Mouse (Mus musculus): ENCODE measurements around the gene Pabpn1. TPM values are rescaled to one million over a fixed set of nuclear protein-coding genes. Genes with fewer than 3 reads are reported as not detected.
"Not testable (repeated sequence)": the region's sequence is repeated elsewhere in the genome, so short reads cannot be mapped to it uniquely, and the experiment has no call there.

Pabpn1 gene
- total RNA-seq, 2 experiments from 2014 or later, result 193 to 262 TPM

DNA sequence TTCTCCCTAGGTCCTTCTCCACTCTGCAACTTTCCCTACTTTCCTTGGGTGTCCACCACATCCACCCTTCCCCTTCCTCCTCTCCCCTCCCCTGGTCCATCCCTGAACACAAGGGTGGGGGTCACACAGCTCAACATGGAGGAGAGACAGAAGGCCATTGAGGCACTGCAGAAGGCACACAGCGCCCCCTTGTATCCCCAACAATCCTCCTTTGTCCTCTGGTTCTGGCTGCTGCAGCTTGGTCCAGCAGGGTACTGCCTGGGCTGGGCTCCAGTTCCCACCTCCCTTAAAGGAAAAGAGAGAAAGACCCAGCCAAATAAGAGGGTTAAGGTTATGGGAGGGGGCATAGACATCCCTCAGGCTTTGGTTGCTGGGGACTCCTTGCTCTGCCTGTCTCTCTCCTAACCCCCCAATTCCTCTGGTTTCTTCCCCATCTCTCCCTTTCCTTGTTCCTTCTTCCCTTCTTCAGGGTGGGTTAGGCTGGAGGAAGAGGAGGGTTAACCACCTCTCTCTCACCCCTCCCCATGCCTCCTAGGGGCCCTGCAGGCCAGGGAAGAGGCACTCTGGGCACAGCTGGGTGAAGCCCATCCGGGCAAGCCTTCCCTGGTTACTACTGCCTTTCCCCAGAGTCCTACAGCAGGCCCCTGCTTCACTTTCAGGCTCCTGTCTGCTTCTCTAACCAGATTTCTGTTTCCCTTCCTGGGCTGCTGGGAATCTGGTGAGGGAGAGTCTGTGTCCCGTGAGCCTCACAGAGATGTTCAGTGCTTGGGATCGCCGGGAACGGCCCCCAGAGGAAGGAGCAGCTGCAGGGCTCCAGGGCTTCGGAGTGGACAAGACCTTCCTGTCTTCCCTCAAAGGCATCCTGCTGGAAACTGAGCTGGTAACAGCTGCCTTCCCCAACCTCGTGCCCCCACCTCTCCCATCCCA lies 43.9 kb downstream of the Pabpn1 start, which contains the start of gene Cmtm5:
Gene Cmtm5, plus strand, starts transcription at position 358 of the 927 bp plus-strand sequence.
- DNase-seq (ENCODE audit: extremely low spot score in 1 of 2, low spot score in 1 of 2), result peak; percentile 24 to 53

DNA sequence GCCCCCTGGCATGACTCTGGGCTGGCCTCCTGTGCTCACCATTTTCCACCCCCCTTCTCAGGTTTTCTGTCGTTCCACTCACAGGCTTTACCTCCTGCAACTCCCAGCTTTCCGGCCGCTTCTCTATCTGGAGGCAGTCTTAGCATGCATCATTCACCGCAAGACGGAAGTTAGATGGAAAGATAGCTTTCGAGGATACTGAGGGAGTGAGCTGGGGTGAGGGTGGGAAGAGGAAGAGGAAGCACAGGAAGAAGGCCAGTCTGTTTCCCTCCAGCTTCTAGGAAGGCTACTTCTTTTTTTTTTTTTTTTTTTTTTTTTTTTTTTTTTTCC lies 44.5 kb downstream of the Pabpn1 start:
- no peak for DNase-seq (ENCODE audit: extremely low spot score in 1 of 2, low spot score in 1 of 2)

DNA sequence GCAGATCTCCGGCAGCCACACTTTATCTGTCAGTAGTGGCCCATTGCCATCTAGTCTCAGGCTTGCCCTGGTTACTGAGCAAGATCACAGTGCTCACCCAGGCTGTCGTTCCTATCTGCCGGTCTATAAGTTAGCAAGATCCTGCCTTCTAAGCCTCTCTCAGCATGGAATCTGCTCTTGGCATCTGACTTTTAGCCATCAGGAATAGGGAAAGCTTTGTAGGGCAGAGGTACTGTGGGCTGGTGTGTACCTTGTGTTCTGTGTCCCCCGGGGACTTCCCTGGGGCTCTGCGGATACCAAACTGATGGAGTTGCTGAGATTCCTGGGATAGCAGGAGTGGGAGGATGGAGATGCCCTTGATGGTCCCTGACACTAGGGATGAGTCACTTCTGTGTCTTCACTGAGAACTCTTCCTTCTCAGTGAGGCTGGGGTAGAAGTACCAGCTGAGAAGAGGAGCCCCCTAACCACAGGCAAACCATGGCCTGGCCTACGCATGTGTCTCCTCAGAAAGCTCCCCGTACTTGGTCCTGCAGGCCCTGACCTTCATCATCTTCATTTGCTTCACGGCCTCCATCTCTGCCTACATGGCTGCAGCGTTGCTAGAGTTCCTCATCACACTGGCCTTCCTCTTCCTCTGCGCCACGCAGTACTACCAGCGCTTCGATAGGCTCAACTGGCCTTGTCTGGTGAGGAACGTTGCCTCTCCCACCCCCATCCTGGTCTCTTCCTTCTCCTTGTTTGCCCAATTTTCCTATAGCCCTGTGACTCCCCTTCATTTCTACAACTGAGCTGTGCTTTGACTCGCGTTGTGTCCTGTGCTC lies 45.3 kb downstream of the Pabpn1 start:
- no peak for DNase-seq (ENCODE audit: extremely low spot score in 1 of 2, low spot score in 1 of 2)

DNA sequence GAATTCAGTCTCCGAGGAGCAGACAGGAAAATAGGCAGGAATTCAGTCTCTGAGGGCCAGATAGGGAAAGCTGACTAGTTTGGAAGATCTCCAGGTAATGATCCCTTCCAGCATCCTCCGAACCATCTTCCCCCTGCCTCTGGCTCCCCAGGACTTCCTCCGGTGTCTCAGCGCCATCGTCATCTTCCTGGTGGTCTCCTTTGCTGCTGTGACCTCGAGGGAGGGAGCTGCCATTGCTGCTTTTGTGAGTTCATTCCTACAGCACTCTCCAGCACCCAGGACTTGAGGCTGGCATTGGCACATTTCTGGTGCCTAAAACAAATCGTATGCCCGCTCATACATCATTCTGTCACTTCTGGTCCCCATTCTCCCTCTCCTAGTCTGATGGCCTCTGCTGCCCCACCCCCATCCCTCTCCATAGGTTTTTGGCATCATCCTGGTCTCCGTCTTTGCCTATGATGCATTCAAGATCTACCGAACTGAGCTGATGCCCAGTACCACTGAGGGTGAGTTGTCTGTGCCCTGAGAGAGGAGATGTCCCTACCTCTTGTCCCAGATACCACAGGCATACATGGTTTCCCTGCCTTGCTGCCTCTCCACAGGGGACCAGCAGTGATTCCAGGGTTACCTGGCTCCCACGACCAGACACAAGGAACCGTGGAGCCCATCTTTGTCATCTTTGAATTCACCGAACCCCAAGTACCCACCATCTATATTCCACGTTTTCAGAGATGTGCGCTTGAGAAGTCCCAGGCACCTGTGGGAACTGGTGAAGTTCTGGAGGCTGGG lies 46.3 kb downstream of the Pabpn1 start:
- no peak for DNase-seq (ENCODE audit: extremely low spot score in 1 of 2, low spot score in 1 of 2)

DNA sequence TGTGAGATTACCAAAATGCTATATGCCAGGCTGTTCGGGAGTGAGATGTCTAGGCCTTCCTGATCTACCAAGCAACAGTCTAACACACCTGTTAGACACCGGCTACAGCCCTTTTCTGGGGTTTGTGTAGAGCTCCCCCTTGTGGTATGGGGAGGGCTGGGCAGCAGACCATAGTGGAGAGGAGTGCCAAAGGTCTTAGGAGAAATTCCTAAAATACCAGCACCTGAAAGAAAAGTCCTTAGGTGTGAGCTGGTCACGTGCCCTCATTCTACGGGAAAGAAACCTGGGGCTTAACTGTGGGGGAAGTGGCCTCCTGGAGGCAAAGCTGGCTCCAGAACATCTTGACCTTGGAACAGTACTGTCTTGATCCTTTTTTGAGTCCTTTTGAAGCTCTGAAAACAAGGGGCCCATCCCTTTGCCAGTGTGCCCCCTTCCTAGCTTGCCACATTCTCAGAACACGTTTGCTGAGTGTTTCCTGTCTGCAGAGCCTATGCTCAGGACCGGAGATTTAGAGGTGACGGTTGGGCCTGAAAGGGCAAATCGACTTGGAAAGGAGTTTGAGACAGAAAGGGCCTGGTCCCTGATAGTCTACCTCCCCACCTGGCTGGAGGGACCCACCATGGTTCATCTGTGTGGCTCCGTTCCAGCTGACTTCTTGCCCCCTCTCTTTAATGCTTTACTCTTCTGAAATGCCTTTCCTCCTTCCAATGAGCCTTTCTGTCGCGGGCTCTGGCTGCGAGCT lies 47.3 kb downstream of the Pabpn1 start:
- peak in 1 of 2 experiments; percentile 65 for DNase-seq (ENCODE audit: extremely low spot score in 1 of 2, low spot score in 1 of 2)

DNA sequence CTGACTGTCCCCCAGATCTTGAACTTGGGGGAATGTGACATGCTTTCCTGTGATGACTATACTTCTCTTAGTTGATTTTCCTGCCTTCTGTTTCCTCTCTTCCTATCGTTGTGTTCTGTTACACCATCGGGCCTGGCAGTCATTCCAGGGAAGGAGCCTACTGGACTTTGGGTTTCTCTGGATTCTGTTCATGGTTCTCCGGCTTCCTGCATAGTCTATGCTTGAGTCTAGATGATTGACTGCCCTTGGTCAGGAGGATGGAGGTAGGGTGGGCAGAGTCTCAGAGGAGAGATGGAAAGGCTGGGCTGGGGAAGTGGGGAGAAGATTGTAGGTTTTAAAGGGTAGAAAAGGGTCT lies 47.9 kb downstream of the Pabpn1 start:
- DNase-seq (ENCODE audit: extremely low spot score in 1 of 2, low spot score in 1 of 2), result no peak

DNA sequence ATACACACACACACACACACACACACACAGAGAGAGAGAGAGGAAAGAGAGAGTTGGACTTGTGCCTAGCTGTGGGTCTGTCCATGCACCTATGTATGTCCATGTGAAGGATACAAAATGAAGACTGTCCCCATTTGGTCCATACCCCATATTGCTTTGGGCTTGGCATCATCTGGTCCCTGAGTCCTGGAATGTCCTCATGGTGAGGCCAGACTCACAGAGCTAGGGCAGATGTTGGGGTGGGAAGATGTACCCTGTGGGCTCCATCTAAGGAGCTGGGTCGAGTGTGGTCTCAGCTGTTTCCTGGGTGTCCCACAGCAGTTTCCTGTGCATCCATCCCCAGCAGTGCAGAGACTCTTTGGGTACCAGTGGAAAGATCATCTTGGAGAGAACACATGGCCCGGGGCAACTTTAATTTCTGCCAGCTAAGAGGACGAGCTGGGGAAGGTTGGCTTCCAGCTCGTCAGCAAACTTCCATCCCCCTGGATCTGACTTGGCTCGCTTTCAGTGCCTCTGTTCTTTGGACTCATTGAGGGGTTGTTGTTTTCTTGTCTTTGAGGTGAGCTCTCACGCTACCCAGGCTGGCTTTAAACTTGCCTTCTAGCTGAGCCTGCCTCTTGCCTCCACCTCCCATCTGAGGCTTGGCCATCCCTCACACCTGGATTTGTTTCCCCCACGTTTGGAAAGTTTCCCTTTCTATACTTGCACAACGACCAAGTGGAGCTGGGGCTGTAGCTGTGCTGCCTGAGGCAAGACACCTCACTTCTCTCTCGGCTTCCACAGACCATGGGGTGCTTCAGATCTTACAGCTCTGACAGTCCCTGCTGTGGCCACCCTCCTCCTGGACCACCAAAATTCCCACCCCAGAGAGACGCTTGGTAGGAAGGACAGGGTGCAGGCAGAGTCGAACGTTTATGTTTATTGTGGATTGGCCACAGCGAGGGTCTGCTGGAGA lies 49.0 kb downstream of the Pabpn1 start:
- DNase-seq (ENCODE audit: extremely low spot score in 1 of 2, low spot score in 1 of 2), result no peak

DNA sequence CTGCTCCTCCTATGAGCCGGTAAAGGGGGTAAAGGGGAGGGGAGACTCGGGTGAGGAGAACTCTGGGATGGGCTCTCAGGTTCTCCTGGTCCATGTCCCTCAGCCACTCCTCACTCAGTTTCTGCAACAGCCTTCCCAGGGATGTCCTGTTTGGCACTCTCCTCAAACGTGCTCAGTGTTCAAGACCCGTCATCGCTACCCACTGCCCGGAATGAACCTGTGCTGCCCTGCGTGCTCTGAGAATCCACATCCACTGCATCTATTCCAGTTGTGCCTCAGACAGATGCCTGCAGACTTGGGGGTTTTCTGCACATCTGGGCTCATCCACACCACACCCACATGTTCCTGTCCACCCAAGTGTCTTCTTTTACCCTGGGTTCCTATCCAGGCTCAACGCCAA lies 50.2 kb downstream of the Pabpn1 start:
- no peak for DNase-seq (ENCODE audit: extremely low spot score in 1 of 2, low spot score in 1 of 2)

DNA sequence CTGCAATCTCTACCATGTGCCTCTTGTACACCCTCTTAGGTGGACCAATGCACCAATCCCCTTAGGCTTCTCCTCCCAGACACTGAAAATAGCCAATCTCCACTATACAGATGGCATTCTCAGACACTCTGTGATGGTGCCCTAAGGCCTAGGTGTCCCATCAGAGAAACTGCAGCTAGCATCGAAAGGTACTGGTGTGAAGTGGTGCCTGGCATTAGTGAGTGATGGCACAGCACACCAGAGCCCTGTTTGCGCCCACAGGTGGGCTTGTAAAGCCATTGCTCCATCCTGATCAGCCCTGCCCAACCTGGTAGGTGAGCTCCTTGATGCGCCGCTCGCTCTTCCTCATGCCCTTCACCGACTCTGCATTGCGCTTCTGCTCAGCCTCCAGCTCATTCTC lies 51.7 kb downstream of the Pabpn1 start:
- no peak for DNase-seq (ENCODE audit: extremely low spot score in 1 of 2, low spot score in 1 of 2)

DNA sequence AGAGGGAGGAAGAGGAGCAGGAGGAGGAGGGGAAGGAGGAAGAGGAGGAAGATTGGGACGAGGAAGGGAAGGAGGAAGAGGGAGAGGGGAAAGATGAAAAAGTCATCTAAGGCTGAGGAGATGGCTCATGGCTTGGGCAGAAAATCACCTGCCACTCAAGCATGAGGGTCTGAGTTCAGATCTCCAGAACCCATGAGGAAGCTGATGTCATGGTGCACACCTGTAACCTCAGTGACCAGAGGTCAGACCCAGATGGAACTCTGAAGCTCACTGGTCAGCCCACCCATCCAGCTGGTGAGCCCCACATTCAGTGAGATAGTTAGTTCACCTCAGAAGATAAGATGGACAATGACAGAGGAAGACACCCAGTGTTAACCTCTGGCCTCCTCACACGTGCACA lies 52.6 kb downstream of the Pabpn1 start:
- DNase-seq (ENCODE audit: extremely low spot score in 1 of 2, low spot score in 1 of 2), result no peak

DNA sequence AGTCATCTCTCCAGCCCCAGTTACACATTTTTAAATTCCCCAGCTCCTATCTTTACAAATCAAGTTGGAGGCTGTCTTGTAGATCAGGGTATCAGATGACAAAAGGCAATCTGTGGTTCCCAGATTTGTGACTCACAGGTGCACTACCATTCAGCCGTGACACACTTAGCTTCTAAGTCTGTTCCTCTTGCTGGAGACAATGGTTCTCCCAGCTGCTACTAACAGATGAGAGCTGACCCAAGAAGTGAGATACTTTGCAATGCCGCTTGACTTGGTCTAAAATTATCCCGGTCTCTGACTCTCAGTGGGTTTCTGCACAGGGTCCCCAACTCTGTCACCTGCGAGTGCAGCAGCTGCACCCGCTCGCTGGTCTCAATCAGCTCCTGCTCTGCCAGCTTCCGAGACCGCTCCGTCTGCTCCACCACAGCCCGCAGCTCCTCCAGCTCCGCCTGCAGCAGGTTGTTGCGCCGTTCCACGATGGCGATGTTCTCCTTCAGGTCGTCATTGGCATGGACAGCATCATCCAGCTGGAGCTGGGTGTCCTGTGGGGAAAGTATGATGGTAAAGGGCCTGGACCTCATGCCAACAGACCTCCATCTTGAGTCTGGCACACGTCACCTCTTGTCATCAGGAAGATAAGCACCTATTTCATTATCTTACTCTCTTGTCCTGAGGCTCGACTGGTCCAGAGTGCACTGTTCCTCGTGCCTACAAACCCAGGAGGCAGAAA lies 53.8 kb downstream of the Pabpn1 start:
- DNase-seq (ENCODE audit: extremely low spot score in 1 of 2, low spot score in 1 of 2), result no peak

DNA sequence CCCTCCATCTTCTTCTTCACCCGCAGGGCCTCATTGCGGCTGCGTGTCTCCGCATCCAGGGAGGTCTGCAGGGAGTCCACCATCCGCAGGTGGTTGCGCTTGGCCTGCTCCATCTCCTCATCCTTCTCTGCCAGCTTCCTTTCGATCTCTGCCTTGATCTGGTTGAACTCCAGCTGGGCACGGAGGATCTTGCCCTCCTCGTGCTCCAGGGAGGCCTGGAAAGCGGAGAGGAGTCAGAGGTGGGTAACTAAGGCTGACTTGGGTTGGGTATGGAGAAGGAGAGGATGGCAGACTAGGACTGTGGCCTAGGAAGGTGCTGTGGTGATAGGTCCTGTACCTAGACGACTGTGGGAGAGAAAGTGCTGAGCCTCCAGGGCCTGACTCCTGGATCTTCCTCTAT lies 54.7 kb downstream of the Pabpn1 start:
- not testable (repeated sequence) for DNase-seq (ENCODE audit: extremely low spot score in 1 of 2, low spot score in 1 of 2)

Other genes starting within 250 kb of the Pabpn1 start
- gene 1700123O20Rik, start 206.3 kb upstream of the Pabpn1 start, total RNA-seq (2021), result 10 to 100 TPM; 27.3 to 28.7 TPM
- 100 to 1,000 TPM; 172 to 215 TPM for gene Acin1, start 205.6 kb upstream of the Pabpn1 start, total RNA-seq (2021)
- not detected for gene Gm29776, start 193.7 kb upstream of the Pabpn1 start, total RNA-seq (2021)
- not detected for gene Cebpe, start 180.3 kb upstream of the Pabpn1 start, total RNA-seq (2021)
- gene Slc7a8, start 110.6 kb upstream of the Pabpn1 start, total RNA-seq (2021), result 10 to 100 TPM; 54.3 to 61.2 TPM
- gene Rnf212b, start 78.4 kb upstream of the Pabpn1 start, total RNA-seq (2021), result not detected
- gene Homez, start 21.5 kb upstream of the Pabpn1 start, total RNA-seq (2021), result 10 to 100 TPM; 21.9 to 23.6 TPM
- gene Ppp1r3e, start 14.9 kb upstream of the Pabpn1 start, total RNA-seq (2021), result 10 to 100 TPM; 19.4 to 22.6 TPM
- gene Bcl2l2, start 9.1 kb upstream of the Pabpn1 start, total RNA-seq (2021), result 100 to 1,000 TPM; 108 to 117 TPM
- 10 to 100 TPM in 1 of 2 experiments, 1 to 10 TPM in 1; 3.1 to 13.8 TPM for gene Gm20521, start 9.1 kb upstream of the Pabpn1 start, total RNA-seq (2021)
- 100 to 1,000 TPM; 715 to 737 TPM for gene Slc22a17, start 20.6 kb downstream of the Pabpn1 start, total RNA-seq (2021)
- gene Efs, start 33.6 kb downstream of the Pabpn1 start, total RNA-seq (2021), result 10 to 100 TPM; 11.0 to 12.7 TPM
- under 1 TPM in 1 of 2 experiments, not detected in 1; 0.59 TPM for gene Il25, start 40.2 kb downstream of the Pabpn1 start, total RNA-seq (2021)
- gene Cmtm5, start 43.8 kb downstream of the Pabpn1 start, total RNA-seq (2021), result 10 to 100 TPM; 75.4 to 89.3 TPM
- gene Myh6, start 74.4 kb downstream of the Pabpn1 start, total RNA-seq (2021), result 1 to 10 TPM; 1.4 to 4.8 TPM
- not detected for gene Gm17428, start 84.4 kb downstream of the Pabpn1 start, total RNA-seq (2021)
- gene Myh7, start 102.1 kb downstream of the Pabpn1 start, total RNA-seq (2021), result 10 to 100 TPM in 1 of 2 experiments, 1 to 10 TPM in 1; 7.8 to 10.3 TPM
- gene Ngdn, start 123.0 kb downstream of the Pabpn1 start, total RNA-seq (2021), result 10 to 100 TPM; 31.4 to 31.8 TPM
- gene Zfhx2, start 199.8 kb downstream of the Pabpn1 start, total RNA-seq (2021), result 10 to 100 TPM; 37.8 to 63.0 TPM
- gene Thtpa, start 202.3 kb downstream of the Pabpn1 start, total RNA-seq (2021), result 10 to 100 TPM; 21.9 to 22.9 TPM
- 10 to 100 TPM; 15.7 to 19.4 TPM for gene Ap1g2, start 214.1 kb downstream of the Pabpn1 start, total RNA-seq (2021)
- gene Jph4, start 224.4 kb downstream of the Pabpn1 start, total RNA-seq (2021), result 100 to 1,000 TPM; 422 to 463 TPM